Mouse (Mus musculus): ENCODE measurements around the gene Hmgcll1. TPM values are rescaled to one million over a fixed set of nuclear protein-coding genes. Genes with fewer than 3 reads are reported as not detected.

Hmgcll1 gene
- 10.5 and 10.8 TPM in 2 replicates for polyA plus RNA-seq (2015; fragmentation: Nextera tagmentation; extraction: Ambion mirVana)

GRCm38 (mm10) chr9:76014631-76015531 lies at the start of gene Hmgcll1:
TSS of gene Hmgcll1 (plus strand) at chr9:76014855.
- Histone ChIP-seq H3K27ac (ENCODE audit: low read length) (peak within 1 kb of the TSS; percentile 29), H3K36me3 (ENCODE audit: control insufficient read depth, insufficient read depth, low read length) (no peaks in the 10 kb centered on the region), H3K27me3 (ENCODE audit: control insufficient read depth, insufficient read depth, low read depth, low read length) (no peaks in the 10 kb centered on the region), H3K9ac (ENCODE audit: low read length) (peak within 1 kb of the TSS; percentile 77), H3K4me3 (ENCODE audit: low read length) (peak within 1 kb of the TSS; percentile 58), H3K4me1 (replicated peaks; ENCODE audit: control insufficient read depth, insufficient read depth, low read length) (peaks cover 17% of the 10 kb centered on the region; the same call in 1 of the 2 replicates), H3K9me3 (ENCODE audit: control insufficient read depth, low read length) (no peaks in the 10 kb centered on the region), H3K4me2 (ENCODE audit: low read depth, low read length) (peak within 1 kb of the TSS; percentile 74)
- WGBS = 8% methylated on average over 40 of the region's 40 CpGs
- ATAC-seq (ENCODE audit: low read depth) = peak; percentile 73

- Histone ChIP-seq H3K9me3 (ENCODE audit: control insufficient read depth, low read length) (no peaks in the 10 kb centered on the region), H3K4me3 (ENCODE audit: low read length) (no peak overlapping the region), H3K4me2 (ENCODE audit: low read depth, low read length) (no peak overlapping the region), H3K27me3 (ENCODE audit: control insufficient read depth, insufficient read depth, low read depth, low read length) (no peaks in the 10 kb centered on the region), H3K9ac (ENCODE audit: low read length) (no peak overlapping the region), H3K27ac (ENCODE audit: low read length) (no peak overlapping the region), H3K4me1 (replicated peaks; ENCODE audit: control insufficient read depth, insufficient read depth, low read length) (no peaks in the 10 kb centered on the region), H3K36me3 (ENCODE audit: control insufficient read depth, insufficient read depth, low read length) (no peaks in the 10 kb centered on the region)
- WGBS = 75% methylated on average over 1 of the region's 1 CpGs
- ATAC-seq (ENCODE audit: low read depth) = no peak
Observed at GRCm38 (mm10) chr9:75980097-75980496, 34.6 kb upstream of the Hmgcll1 start.

- Histone ChIP-seq H3K36me3 (ENCODE audit: control insufficient read depth, insufficient read depth, low read length) (no peaks in the 10 kb centered on the region), H3K9me3 (ENCODE audit: control insufficient read depth, low read length) (no peaks in the 10 kb centered on the region), H3K27me3 (ENCODE audit: control insufficient read depth, insufficient read depth, low read depth, low read length) (no peaks in the 10 kb centered on the region), H3K4me2 (ENCODE audit: low read depth, low read length) (no peak overlapping the region), H3K4me3 (ENCODE audit: low read length) (no peak overlapping the region), H3K4me1 (replicated peaks; ENCODE audit: control insufficient read depth, insufficient read depth, low read length) (no peaks in the 10 kb centered on the region), H3K27ac (ENCODE audit: low read length) (peak overlapping the region; percentile 53; the same call in 1 of the 2 replicates), H3K9ac (ENCODE audit: low read length) (no peak overlapping the region)
- WGBS = 39% methylated on average over 1 of the region's 1 CpGs
- ATAC-seq (ENCODE audit: low read depth) = peak; percentile 78
Observed at GRCm38 (mm10) chr9:75981139-75981538, 33.5 kb upstream of the Hmgcll1 start.

GRCm38 (mm10) chr9:75989491-75989890 lies 25.2 kb upstream of the Hmgcll1 start:
- WGBS = 51% methylated on average over 4 of the region's 4 CpGs

GRCm38 (mm10) chr9:75998791-75999350 lies 15.8 kb upstream of the Hmgcll1 start:
- no peaks in the 10 kb centered on the region for H3K27me3 ChIP-seq (ENCODE audit: control insufficient read depth, insufficient read depth, low read depth, low read length)
- no peak overlapping the region for H3K9ac ChIP-seq (ENCODE audit: low read length)
- ATAC-seq (ENCODE audit: low read depth) = peak; percentile 69
- no peak overlapping the region for H3K4me3 ChIP-seq (ENCODE audit: low read length)
- H3K27ac ChIP-seq (ENCODE audit: low read length) = peak overlapping the region; percentile 3; the same call in 1 of the 2 replicates
- no peak overlapping the region for H3K4me2 ChIP-seq (ENCODE audit: low read depth, low read length)
- no peaks in the 10 kb centered on the region for H3K36me3 ChIP-seq (ENCODE audit: control insufficient read depth, insufficient read depth, low read length)
- H3K9me3 ChIP-seq (ENCODE audit: control insufficient read depth, low read length) = no peaks in the 10 kb centered on the region
- H3K4me1 ChIP-seq (replicated peaks; ENCODE audit: control insufficient read depth, insufficient read depth, low read length) = peaks cover 23% of the 10 kb centered on the region
- 31% methylated on average over 2 of the region's 2 CpGs for WGBS

More at GRCm38 (mm10) chr9:75989491-75989890, 25.2 kb upstream of the Hmgcll1 start:
- no peaks in the 10 kb centered on the region for H3K27me3 ChIP-seq (ENCODE audit: control insufficient read depth, insufficient read depth, low read depth, low read length)
- H3K4me3 ChIP-seq (ENCODE audit: low read length) = no peak overlapping the region
- no peak overlapping the region for H3K27ac ChIP-seq (ENCODE audit: low read length)
- H3K9ac ChIP-seq (ENCODE audit: low read length) = no peak overlapping the region
- no peak overlapping the region for H3K4me2 ChIP-seq (ENCODE audit: low read depth, low read length)
- H3K36me3 ChIP-seq (ENCODE audit: control insufficient read depth, insufficient read depth, low read length) = no peaks in the 10 kb centered on the region
- 0 out of 2 replicates have a peak, but pooled peaks cover 2% of the 10 kb centered on the region for H3K4me1 ChIP-seq (replicated peaks; ENCODE audit: control insufficient read depth, insufficient read depth, low read length)
- ATAC-seq (ENCODE audit: low read depth) = peak; percentile 92
- no peaks in the 10 kb centered on the region for H3K9me3 ChIP-seq (ENCODE audit: control insufficient read depth, low read length)

- Histone ChIP-seq H3K27ac (ENCODE audit: low read length) (peak overlapping the region; percentile 68), H3K9me3 (ENCODE audit: control insufficient read depth, low read length) (no peaks in the 10 kb centered on the region), H3K4me2 (ENCODE audit: low read depth, low read length) (0 out of 2 replicates have a peak overlapping the region, but pooled peaks have one; percentile 18), H3K27me3 (ENCODE audit: control insufficient read depth, insufficient read depth, low read depth, low read length) (no peaks in the 10 kb centered on the region), H3K4me3 (ENCODE audit: low read length) (no peak overlapping the region), H3K4me1 (replicated peaks; ENCODE audit: control insufficient read depth, insufficient read depth, low read length) (peaks cover 32% of the 10 kb centered on the region), H3K9ac (ENCODE audit: low read length) (no peak overlapping the region), H3K36me3 (ENCODE audit: control insufficient read depth, insufficient read depth, low read length) (no peaks in the 10 kb centered on the region)
- ATAC-seq (ENCODE audit: low read depth) = peak; percentile 65
- 41% methylated on average over 10 of the region's 10 CpGs for WGBS
Observed at GRCm38 (mm10) chr9:76000876-76001858, 13.5 kb upstream of the Hmgcll1 start.

GRCm38 (mm10) chr9:76003066-76003465 lies 11.6 kb upstream of the Hmgcll1 start:
- Histone ChIP-seq H3K9me3 (ENCODE audit: control insufficient read depth, low read length) (no peaks in the 10 kb centered on the region), H3K4me1 (replicated peaks; ENCODE audit: control insufficient read depth, insufficient read depth, low read length) (peaks cover 37% of the 10 kb centered on the region), H3K27ac (ENCODE audit: low read length) (peak overlapping the region; percentile 82), H3K36me3 (ENCODE audit: control insufficient read depth, insufficient read depth, low read length) (no peaks in the 10 kb centered on the region), H3K4me2 (ENCODE audit: low read depth, low read length) (peak overlapping the region; percentile 38; the same call in 1 of the 2 replicates), H3K27me3 (ENCODE audit: control insufficient read depth, insufficient read depth, low read depth, low read length) (no peaks in the 10 kb centered on the region), H3K4me3 (ENCODE audit: low read length) (no peak overlapping the region), H3K9ac (ENCODE audit: low read length) (no peak overlapping the region)
- no peak for ATAC-seq (ENCODE audit: low read depth)
- 33% methylated on average over 3 of the region's 3 CpGs for WGBS

GRCm38 (mm10) chr9:76003637-76004036 lies 11.0 kb upstream of the Hmgcll1 start:
- Histone ChIP-seq H3K27ac (ENCODE audit: low read length) (peak overlapping the region; percentile 82), H3K27me3 (ENCODE audit: control insufficient read depth, insufficient read depth, low read depth, low read length) (no peaks in the 10 kb centered on the region), H3K4me1 (replicated peaks; ENCODE audit: control insufficient read depth, insufficient read depth, low read length) (peaks cover 40% of the 10 kb centered on the region), H3K4me2 (ENCODE audit: low read depth, low read length) (peak overlapping the region; percentile 38), H3K36me3 (ENCODE audit: control insufficient read depth, insufficient read depth, low read length) (no peaks in the 10 kb centered on the region), H3K4me3 (ENCODE audit: low read length) (no peak overlapping the region), H3K9me3 (ENCODE audit: control insufficient read depth, low read length) (no peaks in the 10 kb centered on the region), H3K9ac (ENCODE audit: low read length) (no peak overlapping the region)
- ATAC-seq (ENCODE audit: low read depth) = peak; percentile 29
- WGBS = 18% methylated on average over 6 of the region's 6 CpGs

All from lung, embryonic 16.5 days (tissue).